In the genomic region with DNA sequence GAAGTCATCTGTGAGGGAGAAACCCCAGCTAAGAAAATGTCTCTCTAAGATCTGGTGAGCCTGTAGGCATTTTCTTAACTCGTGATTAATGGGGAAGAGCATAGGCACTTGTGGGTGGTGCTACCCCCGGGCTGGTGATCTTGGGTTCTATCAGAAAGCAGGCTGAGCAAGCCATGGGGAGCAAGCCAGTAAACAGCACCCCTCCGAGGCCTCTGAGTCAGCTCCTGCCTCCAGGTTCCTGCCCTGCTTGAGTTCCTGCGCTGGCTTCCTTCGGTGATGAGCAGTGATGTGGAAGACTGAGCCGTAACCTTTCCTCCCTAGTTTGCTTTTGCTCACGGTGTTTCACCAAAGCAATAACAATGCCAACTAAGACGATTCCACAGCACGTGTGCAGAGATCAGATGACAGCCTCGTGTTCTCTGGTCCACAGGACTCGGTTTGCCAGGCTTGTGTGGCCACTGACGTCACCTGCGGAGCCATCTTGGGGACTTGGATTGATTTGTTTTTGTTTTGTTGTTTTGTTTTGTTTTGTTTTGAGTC, we compare ENCODE assay signal across 13 mouse cellular contexts.
"Had no signal": no experiment of that assay in that cellular context is flagged by ENCODE, and none has a peak within 500 bp of the region (broad histone marks: within the 10 kb centered on the region; RNA-seq: fewer than 3 reads in every experiment).

No protein-coding gene starts in this region.

- H3K4me1 ChIP-seq: midbrain, embryonic 15.5 days; neural tube, embryonic 12.5 days had no signal

- H3K27me3 ChIP-seq: intestine, embryonic 15.5 days; limb, embryonic 15.5 days; liver, embryonic 12.5 days; midbrain, embryonic 15.5 days; neural tube, embryonic 12.5 days had no signal

- H3K27ac ChIP-seq: intestine, embryonic 15.5 days; limb, embryonic 15.5 days; liver, embryonic 12.5 days; macrophage; midbrain, embryonic 15.5 days; neural tube, embryonic 12.5 days had no signal

- H3K36me3 ChIP-seq: intestine, embryonic 15.5 days; limb, embryonic 15.5 days; liver, embryonic 12.5 days; midbrain, embryonic 15.5 days; neural tube, embryonic 12.5 days had no signal

- H3K9me3 ChIP-seq: intestine, embryonic 15.5 days; limb, embryonic 15.5 days; liver, embryonic 12.5 days; megakaryocyte, embryonic 14.5 days; midbrain, embryonic 15.5 days; neural tube, embryonic 12.5 days had no signal

- H3K9ac ChIP-seq: intestine, embryonic 15.5 days; limb, embryonic 15.5 days; liver, embryonic 12.5 days; lung, embryonic 14.5 days; midbrain, embryonic 15.5 days; neural tube, embryonic 12.5 days had no signal

- DNase-seq: layer of hippocampus, adult 9-11 months; layer of hippocampus, postnatal 36 days; lung, embryonic 14.5 days; lung, postnatal 10 days; thymus, postnatal 36 days had no signal

- H3K4me3 ChIP-seq: intestine, embryonic 15.5 days; limb, embryonic 15.5 days; liver, embryonic 12.5 days; megakaryocyte, embryonic 14.5 days; midbrain, embryonic 15.5 days; neural tube, embryonic 12.5 days had no signal

- ATAC-seq: intestine, embryonic 15.5 days; liver, embryonic 12.5 days; midbrain, embryonic 15.5 days had no signal

- H3K4me2 ChIP-seq: intestine, embryonic 15.5 days; limb, embryonic 15.5 days; liver, embryonic 12.5 days; lung, embryonic 14.5 days; midbrain, embryonic 11.5 days; midbrain, embryonic 15.5 days; neural tube, embryonic 12.5 days had no signal
